Mouse (Mus musculus): ENCODE results near the gene Gm10717.
"Not testable (repeated sequence)": the region's sequence is repeated elsewhere in the genome, so short reads cannot be mapped to it uniquely, and the experiment has no call there.

Gene Gm10717

GRCm38 (mm10) chr9:3024912-3025467 lies at the start of gene Gm10717:
Gene Gm10717, plus strand, starts transcription at chr9:3025417.
- not testable (repeated sequence) for DNase-seq (ENCODE audit: low read depth, low spot score)

DNA sequence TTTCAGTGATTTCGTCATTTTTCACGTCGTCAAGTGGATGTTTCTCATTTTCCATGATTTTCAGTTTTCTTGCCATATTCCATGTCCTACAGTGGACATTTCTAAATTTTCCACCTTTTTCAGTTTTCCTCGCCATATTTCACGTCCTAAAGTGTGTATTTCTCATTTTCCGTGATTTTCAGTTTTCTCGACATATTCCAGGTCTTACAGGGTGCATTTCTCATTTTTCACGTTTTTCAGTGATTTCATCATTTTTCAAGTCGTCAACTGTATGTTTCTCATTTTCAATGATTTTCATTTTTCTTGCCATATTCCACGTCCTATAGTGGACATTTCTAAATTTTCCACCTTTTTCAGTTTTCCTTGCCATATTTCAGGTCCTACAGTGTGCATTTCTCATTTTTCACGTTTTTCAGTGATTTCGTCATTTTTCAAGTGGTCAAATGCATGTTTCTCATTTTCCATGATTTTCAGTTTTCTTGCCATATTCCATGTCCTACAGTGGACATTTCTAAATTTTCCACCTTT lies 24.7 kb upstream of the Gm10717 start, which contains the start of gene Gm10722:
Gm10722 (plus strand) TSS at position 478 of the 528 bp plus-strand sequence.
- not testable (repeated sequence) for DNase-seq (ENCODE audit: low read depth, low spot score)

DNA sequence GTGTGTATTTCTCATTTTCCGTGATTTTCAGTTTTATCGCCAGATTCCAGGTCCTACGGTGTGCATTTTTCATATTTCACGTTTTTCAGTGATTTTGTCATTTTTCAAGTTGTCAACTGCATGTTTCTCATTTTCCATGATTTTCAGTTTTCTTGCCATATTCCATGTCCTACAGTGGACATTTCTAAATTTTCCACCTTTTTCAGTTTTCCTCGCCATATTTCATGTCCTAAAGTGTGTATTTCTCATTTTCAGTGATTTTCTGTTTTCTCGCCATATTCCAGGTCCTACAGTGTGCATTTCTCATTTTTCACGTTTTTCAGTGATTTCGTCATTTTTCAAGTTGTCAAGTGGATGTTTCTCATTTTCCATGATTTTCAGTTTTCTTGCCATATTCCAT lies 24.2 kb upstream of the Gm10717 start:
- not testable (repeated sequence) for DNase-seq (ENCODE audit: low read depth, low spot score)

DNA sequence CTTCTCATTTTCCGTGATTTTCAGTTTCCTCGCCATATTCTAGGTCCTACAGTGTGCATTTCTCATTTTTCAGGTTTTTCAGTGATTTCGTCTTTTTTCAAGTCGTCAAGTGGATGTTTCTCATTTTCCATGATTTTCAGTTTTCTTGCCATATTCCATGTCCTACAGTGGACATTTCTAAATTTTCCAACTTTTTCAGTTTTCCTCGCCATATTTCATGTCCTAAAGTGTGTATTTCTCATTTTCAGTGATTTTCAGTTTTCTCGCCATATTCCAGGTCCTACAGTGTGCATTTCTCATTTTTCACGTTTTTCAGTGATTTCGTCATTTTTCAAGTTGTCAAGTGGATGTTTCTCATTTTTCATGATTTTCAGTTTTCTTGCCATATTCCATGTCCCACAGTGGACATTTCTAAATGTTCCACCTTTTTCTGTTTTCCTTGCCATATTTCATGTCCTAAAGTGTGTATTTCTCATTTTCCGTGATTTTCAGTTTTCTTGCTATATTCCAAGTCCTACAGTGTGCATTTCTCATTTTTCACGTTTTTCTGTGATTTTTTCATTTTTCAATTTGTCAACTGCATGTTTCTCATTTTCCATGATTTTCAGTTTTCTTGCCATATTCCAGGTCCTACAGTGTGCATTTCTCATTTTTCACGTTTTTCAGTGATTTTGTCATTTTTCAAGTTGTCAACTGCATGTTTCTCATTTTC lies 23.1 kb upstream of the Gm10717 start:
- not testable (repeated sequence) for DNase-seq (ENCODE audit: low read depth, low spot score)

DNA sequence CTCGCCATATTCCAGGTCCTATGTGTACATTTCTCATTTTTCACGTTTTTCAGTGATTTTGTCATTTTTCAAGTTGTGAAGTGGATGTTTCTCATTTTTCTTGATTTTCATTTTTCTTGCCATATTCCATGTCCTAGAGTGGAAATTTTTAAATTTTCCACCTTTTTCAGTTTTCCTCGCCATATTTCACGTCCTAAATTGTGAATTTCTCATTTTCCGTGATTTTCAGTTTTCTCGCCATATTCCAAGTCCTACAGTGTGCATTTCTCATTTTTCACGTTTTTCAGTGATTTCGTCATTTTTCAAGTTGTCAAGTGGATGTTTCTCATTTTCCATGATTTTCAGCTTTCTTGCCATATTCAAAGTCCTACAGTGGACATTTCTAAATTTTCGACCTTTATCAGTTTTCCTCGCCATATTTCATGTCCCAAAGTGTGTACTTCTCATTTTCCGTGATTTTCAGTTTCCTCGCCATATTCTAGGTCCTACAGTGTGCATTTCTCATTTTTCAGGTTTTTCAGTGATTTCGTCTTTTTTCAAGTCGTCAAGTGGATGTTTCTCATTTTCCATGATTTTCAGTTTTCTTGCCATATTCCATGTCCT lies 22.3 kb upstream of the Gm10717 start, which contains the start of gene Gm11168:
Gm11168 (plus strand) TSS at position 553 of the 603 bp plus-strand sequence.
- not testable (repeated sequence) for DNase-seq (ENCODE audit: low read depth, low spot score)

DNA sequence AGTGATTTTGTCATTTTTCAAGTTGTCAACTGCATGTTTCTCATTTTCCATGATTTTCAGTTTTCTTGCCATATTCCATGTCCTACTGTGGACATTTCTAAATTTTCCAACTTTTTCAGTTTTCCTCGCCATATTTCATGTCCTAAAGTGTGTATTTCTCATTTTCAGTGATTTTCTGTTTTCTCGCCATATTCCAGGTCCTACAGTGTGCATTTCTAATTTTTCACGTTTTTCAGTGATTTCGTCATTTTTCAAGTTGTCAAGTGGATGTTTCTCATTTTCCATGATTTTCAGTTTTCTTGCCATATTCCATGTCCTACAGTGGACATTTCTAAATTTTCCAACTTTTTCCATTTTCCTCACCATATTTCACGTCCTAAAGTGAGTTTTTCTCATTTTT lies 19.0 kb upstream of the Gm10717 start:
- DNase-seq (ENCODE audit: low read depth, low spot score), result not testable (repeated sequence)

DNA sequence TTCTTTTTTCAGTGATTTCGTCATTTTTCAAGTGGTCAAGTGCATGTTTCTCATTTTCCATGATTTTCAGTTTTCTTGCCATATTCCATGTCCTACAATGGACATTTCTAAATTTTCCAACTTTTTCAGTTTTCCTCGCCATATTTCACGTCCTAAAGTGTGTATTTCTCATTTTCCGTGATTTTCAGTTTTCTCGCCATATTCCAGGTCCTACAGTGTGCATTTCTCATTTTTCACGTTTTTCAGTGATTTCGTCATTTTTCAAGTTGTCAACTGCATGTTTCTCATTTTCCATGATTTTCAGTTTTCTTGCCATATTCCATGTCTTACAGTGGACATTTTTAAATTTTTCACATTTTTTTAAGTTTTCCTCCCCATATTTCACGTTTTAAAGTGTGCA lies 18.6 kb upstream of the Gm10717 start:
- DNase-seq (ENCODE audit: low read depth, low spot score), result not testable (repeated sequence)

GRCm38 (mm10) chr9:3007272-3007671 lies 17.9 kb upstream of the Gm10717 start:
- DNase-seq (ENCODE audit: low read depth, low spot score), result not testable (repeated sequence)

DNA sequence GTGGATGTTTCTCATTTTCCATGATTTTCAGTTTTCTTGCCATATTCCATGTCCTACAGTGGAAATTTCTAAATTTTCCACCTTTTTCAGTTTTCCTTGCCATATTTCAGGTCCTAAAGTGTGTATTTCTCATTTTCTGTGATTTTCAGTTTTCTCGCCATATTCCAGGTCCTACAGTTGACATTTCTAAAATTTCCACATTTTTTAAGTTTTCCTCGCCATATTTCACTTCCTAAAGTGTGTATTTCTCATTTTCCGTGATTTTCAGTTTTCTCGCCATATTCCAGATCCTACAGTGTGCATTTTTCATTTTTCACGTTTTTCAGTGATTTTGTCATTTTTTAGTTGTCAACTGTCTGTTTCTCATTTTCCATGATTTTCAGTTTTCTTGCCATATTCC lies 15.9 kb upstream of the Gm10717 start:
- not testable (repeated sequence) for DNase-seq (ENCODE audit: low read depth, low spot score)

DNA sequence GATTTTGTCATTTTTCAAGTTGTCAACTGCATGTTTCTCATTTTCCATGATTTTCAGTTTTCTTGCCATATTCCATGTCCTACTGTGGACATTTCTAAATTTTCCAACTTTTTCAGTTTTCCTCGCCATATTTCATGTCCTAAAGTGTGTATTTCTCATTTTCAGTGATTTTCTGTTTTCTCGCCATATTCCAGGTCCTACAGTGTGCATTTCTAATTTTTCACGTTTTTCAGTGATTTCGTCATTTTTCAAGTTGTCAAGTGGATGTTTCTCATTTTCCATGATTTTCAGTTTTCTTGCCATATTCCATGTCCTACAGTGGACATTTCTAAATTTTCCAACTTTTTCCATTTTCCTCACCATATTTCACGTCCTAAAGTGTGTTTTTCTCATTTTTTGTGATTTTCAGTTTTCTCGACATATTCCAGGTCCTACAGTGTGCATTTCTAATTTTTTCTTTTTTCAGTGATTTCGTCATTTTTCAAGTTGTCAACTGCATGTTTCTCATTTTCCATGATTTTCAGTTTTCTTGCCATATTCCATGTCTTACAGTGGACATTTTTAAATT lies 13.1 kb upstream of the Gm10717 start:
- DNase-seq (ENCODE audit: low read depth, low spot score), result not testable (repeated sequence)

- not testable (repeated sequence) for DNase-seq (ENCODE audit: low read depth, low spot score)
Measured at GRCm38 (mm10) chr9:3012733-3013279, 12.4 kb upstream of the Gm10717 start, which contains the start of gene Gm10721. Gene Gm10721, plus strand, starts transcription at chr9:3013140.

- not testable (repeated sequence) for DNase-seq (ENCODE audit: low read depth, low spot score)
Measured at GRCm38 (mm10) chr9:3015354-3015753, 9.9 kb upstream of the Gm10717 start, which contains the start of gene Gm10720. Gene Gm10720, plus strand, starts transcription at chr9:3015654.

DNA sequence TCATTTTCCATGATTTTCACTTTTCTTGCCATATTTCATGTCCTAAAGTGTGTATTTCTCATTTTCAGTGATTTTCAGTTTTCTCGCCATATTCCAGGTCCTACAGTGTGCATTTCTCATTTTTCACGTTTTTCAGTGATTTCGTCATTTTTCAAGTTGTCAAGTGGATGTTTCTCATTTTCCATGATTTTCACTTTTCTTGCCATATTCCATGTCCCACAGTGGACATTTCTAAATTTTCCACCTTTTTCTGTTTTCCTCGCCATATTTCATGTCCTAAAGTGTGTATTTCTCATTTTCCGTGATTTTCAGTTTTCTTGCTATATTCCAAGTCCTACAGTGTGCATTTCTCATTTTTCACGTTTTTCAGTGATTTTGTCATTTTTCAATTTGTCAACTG lies 9.3 kb upstream of the Gm10717 start:
- not testable (repeated sequence) for DNase-seq (ENCODE audit: low read depth, low spot score)

DNA sequence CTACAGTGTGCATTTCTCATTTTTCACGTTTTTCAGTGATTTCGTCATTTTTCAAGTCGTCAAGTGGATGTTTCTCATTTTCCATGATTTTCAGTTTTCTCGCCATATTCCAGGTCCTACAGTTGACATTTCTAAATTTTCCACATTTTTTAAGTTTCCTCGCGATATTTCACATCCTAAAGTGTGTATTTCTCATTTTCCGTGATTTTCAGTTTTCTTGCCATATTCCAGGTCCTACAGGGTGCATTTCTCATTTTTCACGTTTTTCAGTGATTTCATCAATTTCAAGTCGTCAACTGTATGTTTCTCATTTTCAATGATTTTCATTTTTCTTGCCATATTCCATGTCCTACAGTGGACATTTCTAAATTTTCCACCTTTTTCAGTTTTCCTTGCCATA lies 8.1 kb upstream of the Gm10717 start, which contains the start of gene Gm10719:
Gm10719 (plus strand) TSS at position 301 of the 400 bp plus-strand sequence.
- DNase-seq (ENCODE audit: low read depth, low spot score), result not testable (repeated sequence)

DNA sequence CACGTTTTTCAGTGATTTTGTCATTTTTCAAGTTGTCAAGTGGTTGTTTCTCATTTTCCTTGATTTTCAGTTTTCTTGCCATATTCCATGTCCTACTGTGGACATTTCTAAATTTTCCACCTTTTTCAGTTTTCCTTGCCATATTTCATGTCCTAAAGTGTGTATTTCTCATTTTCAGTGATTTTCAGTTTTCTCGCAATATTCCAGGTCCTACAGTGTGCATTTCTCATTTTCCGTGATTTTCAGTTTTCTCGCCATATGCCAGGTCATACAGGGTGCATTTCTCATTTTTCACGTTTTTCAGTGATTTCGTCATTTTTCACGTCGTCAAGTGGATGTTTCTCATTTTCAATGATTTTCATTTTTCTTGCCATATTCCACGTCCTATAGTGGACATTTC lies 6.3 kb upstream of the Gm10717 start:
- DNase-seq (ENCODE audit: low read depth, low spot score), result not testable (repeated sequence)

- DNase-seq (ENCODE audit: low read depth, low spot score), result not testable (repeated sequence)
Measured at GRCm38 (mm10) chr9:3019835-3020727, 5.1 kb upstream of the Gm10717 start.

DNA sequence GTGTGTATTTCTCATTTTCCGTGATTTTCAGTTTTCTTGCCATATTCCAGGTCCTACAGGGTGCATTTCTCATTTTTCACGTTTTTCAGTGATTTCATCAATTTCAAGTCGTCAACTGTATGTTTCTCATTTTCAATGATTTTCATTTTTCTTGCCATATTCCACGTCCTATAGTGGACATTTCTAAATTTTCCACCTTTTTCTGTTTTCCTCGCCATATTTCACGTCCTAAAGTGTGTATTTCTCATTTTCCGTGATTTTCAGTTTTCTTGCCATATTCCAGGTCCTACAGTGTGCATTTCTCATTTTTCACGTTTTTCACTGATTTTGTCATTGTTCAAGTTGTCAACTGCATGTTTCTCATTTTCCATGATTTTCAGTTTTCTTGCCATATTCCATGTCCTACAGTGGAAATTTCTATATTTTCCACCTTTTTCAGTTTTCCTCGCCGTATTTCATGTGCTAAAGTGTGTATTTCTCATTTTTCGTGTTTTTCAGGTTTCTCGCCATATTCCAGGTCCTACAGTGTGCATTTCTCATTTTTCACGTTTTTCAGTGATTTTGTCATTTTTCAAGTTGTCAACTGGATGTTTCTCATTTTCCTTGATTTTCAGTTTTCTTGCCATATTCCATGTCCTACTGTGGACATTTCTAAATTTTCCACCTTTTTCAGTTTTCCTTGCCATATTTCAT lies 2.8 kb upstream of the Gm10717 start:
- not testable (repeated sequence) for DNase-seq (ENCODE audit: low read depth, low spot score)

- not testable (repeated sequence) for DNase-seq (ENCODE audit: low read depth, low spot score)
Measured at GRCm38 (mm10) chr9:3023312-3023984, 1.8 kb upstream of the Gm10717 start, which contains the start of gene Gm10718. Gene Gm10718, plus strand, starts transcription at chr9:3023547.
